Mouse (Mus musculus) c-Kit-positive CD71-positive TER-119-negative erythroid progenitor cells, embryonic 14.5 days (primary cell): ENCODE measurements around the gene Foxp1.

Experiments
- DNase-seq: peaks from one replicate; pipeline ENCODE4 v3.0.0-alpha.2; 2013; ENCODE audit warnings: low read depth

Foxp1 gene

GRCm38 (mm10) chr6:98948153-98949141 lies 574.1 kb downstream of the Foxp1 start:
- no peak for DNase-seq

GRCm38 (mm10) chr6:98947486-98948152 lies 574.9 kb downstream of the Foxp1 start:
- DNase-seq, result no peak

GRCm38 (mm10) chr6:98946731-98947130 lies 575.8 kb downstream of the Foxp1 start:
- DNase-seq, result no peak

GRCm38 (mm10) chr6:98945496-98946412 lies 576.8 kb downstream of the Foxp1 start:
- DNase-seq, result no peak

GRCm38 (mm10) chr6:98938348-98938747 lies 584.2 kb downstream of the Foxp1 start:
- no peak for DNase-seq

GRCm38 (mm10) chr6:98937513-98937912 lies 585.0 kb downstream of the Foxp1 start:
- no peak for DNase-seq

- no peak for DNase-seq
Measured at GRCm38 (mm10) chr6:98936377-98936776, 586.1 kb downstream of the Foxp1 start.

GRCm38 (mm10) chr6:98935169-98935568 lies 587.4 kb downstream of the Foxp1 start:
- no peak for DNase-seq

- DNase-seq, result no peak
Measured at GRCm38 (mm10) chr6:98934381-98934780, 588.1 kb downstream of the Foxp1 start.

- DNase-seq, result no peak
Measured at GRCm38 (mm10) chr6:98933135-98933724, 589.3 kb downstream of the Foxp1 start.

GRCm38 (mm10) chr6:98931881-98932540 lies 590.5 kb downstream of the Foxp1 start:
- no peak for DNase-seq

GRCm38 (mm10) chr6:98930652-98931300 lies 591.7 kb downstream of the Foxp1 start:
- no peak for DNase-seq

GRCm38 (mm10) chr6:98928365-98928764 lies 594.2 kb downstream of the Foxp1 start:
- DNase-seq, result no peak

- no peak for DNase-seq
Measured at GRCm38 (mm10) chr6:98901259-98901658, 621.3 kb downstream of the Foxp1 start.

- no peak for DNase-seq
Measured at GRCm38 (mm10) chr6:98878208-98878607, 644.3 kb downstream of the Foxp1 start.

GRCm38 (mm10) chr6:98876401-98876800 lies 646.1 kb downstream of the Foxp1 start:
- DNase-seq, result no peak
